Mouse (Mus musculus) gastrocnemius, postnatal 4 days (tissue): ENCODE results near the gene Gm11733. TPM values are rescaled to one million over a fixed set of nuclear protein-coding genes. Genes with fewer than 3 reads are reported as not detected.

Experiments
- DNase-seq, 2 experiments: peaks; one replicate each; pipeline ENCODE4 v3.0.0; 2021 to 2022; ENCODE audit warnings: low spot score in 2 of 2, mixed read lengths in 2 of 2
- total RNA-seq, 2 experiments: library from RNA; stranded (reverse); gene quantifications; 2 replicates each; pipeline ENCODE4 v1.2.3; 2021

Gene Gm11733
- total RNA-seq, 2 experiments from 2014 or later, result not detected

GRCm38 (mm10) chr11:117532374-117532773 is 48.2 kb downstream of the Gm11733 start:
- no peak for DNase-seq

- DNase-seq, result peak in 1 of 2 experiments; percentile 37
Measured at GRCm38 (mm10) chr11:117534912-117535311, 50.7 kb downstream of the Gm11733 start.

DNA sequence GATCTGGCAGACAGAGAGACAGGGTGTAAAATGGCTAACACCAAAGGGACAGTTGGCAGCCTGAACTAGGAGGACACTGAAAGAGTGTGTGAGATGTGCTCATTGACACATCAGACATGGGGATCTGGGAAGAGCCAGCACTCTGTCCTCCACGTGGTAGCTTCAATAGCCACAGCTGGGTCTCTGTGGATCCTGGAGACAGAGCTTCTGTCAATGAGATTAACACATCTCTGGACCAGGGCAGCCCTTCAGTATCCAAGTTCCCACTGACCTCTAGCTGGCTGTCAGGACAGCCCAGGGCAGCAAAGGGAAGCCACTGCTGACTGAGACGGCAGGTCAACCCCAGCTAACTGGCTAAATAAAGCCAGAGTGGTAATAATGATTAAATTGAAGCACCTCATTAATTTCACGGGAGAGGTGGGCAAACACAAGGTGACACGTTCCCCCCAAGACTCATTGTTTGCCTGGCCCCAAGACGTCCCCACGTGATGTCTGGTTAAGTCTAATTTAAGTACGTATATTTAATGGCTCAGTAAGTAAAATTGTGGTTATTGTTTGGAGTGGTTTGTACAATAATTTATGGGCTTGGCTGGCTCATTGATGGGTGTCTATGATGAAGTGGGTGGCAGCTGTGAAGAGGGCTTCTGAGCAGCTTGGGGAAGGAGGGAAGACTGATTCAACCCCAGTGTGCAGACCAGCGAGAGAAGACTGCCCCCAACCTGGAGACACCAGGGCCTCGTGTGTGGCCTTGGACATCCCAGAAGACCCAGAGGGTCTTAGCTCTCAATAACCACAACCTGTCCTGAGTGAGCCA is 51.5 kb downstream of the Gm11733 start:
- no peak for DNase-seq

DNA sequence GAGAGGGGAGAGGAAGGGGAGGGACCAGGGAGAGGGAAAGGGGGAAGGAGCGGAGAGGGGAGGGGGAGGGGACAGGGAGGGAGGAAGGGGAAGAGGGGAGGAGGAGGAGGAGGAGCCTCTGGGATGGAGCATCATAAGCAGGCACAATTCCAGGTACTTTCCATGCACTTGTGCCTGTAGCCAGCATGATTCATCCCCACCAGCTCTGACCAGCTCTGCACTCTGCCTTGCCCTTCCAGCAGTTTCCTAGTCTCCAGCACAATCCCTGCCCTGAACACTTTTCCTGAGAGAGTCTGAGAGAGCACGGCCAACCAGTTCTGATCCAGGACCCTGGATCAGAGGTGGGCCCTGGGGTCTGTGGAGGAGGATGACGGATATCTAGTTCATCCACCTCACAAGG is 52.4 kb downstream of the Gm11733 start:
- peak in 1 of 2 experiments; percentile 26 for DNase-seq

Other genes starting within 250 kb of the Gm11733 start
- 10 to 100 TPM; 33.0 to 34.2 TPM for gene Tnrc6c, start 169.9 kb downstream of the Gm11733 start, total RNA-seq